Mouse (Mus musculus) liver, adult 2 months (tissue): ENCODE data around the gene Rnf183. TPM values are rescaled to one million over a fixed set of nuclear protein-coding genes. Genes with fewer than 3 reads are reported as not detected.
A peak's percentile ranks its signal among the peaks of the same experiment; 100 is the strongest.

Experiments used
- DNase-seq: peaks from one replicate; pipeline ENCODE4 v3.0.0-alpha.2; 2011; ENCODE audit warnings: low read depth, low spot score; ENCODE audit errors: extremely low read depth
- H3K27ac ChIP-seq: fragments of 200-500 bp; replicated peaks from 2 replicates; pipeline ENCODE4 v1.5.1; 2012; ENCODE audit warnings: low read depth, mild to moderate bottlenecking, control low read depth, inconsistent platforms, low read length; ENCODE audit not compliant: insufficient read depth
- H3K27me3 ChIP-seq: fragments of 200-500 bp; 2 replicates; pipeline ENCODE4 v1.6.1; 2012; ENCODE audit warnings: mild to moderate bottlenecking, moderate library complexity, low read length, inconsistent platforms; ENCODE audit not compliant: control insufficient read depth, insufficient read depth
- H3K36me3 ChIP-seq: fragments of 200-500 bp; 2 replicates; pipeline ENCODE4 v1.6.1; 2012; ENCODE audit warnings: low read length, inconsistent platforms; ENCODE audit not compliant: control insufficient read depth, insufficient read depth
- H3K4me1 ChIP-seq: fragments of 200-500 bp; 2 replicates; pipeline ENCODE4 v1.6.1; 2011; ENCODE audit warnings: low read length; ENCODE audit not compliant: control insufficient read depth, insufficient read depth
- H3K4me3 ChIP-seq: fragments of 200-500 bp; 2 replicates; pipeline ENCODE4 v1.5.1; 2011; ENCODE audit warnings: low read depth, mild to moderate bottlenecking, control low read depth, low read length, moderate library complexity; ENCODE audit not compliant: insufficient read depth
- H3K79me2 ChIP-seq: fragments of 200-500 bp; 2 replicates; pipeline ENCODE4 v1.6.1; 2012; ENCODE audit warnings: inconsistent platforms, mild to moderate bottlenecking, low read length, moderate library complexity; ENCODE audit not compliant: control insufficient read depth, insufficient read depth
- H3K9ac ChIP-seq: fragments of 200-500 bp; 2 replicates; pipeline ENCODE4 v1.6.1; 2012; ENCODE audit warnings: low read depth, mild to moderate bottlenecking, control low read depth, inconsistent platforms, low read length
- CTCF ChIP-seq: fragments of 200-500 bp; IDR thresholded peaks from 2 replicates; pipeline ENCODE4 v1.5.1; 2011; ENCODE audit warnings: low read depth, low read length, control low read depth
- POLR2A ChIP-seq: fragments of 200-500 bp; IDR thresholded peaks from 2 replicates; pipeline ENCODE4 v1.6.1; 2011; ENCODE audit warnings: low read length, control low read depth; ENCODE audit not compliant: insufficient read depth; ENCODE audit errors: extremely low read depth
- whole genome bisulfite sequencing: fragments of 180-500 bp; shearing (Covaris S2); methylation state at CpG from one replicate; pipeline ENCODE4 v1.1.7; 2018; 5-methylcytosine and 5-hydroxymethylcytosine counted together
- polyA plus RNA-seq: library from polyadenylated mRNA; depleted of rRNA; stranded (reverse); fragments of >200 nt; gene quantifications from 2 replicates; pipeline ENCODE4 v1.2.3, GENCODE M21; 2012
- total RNA-seq: library from RNA; depleted of rRNA; stranded (reverse); fragments of >200 nt; gene quantifications from 2 replicates; pipeline ENCODE4 v1.2.3, GENCODE M21; 2014

Rnf183 gene
- total and polyA plus RNA-seq, 2 experiments = not detected

DNA sequence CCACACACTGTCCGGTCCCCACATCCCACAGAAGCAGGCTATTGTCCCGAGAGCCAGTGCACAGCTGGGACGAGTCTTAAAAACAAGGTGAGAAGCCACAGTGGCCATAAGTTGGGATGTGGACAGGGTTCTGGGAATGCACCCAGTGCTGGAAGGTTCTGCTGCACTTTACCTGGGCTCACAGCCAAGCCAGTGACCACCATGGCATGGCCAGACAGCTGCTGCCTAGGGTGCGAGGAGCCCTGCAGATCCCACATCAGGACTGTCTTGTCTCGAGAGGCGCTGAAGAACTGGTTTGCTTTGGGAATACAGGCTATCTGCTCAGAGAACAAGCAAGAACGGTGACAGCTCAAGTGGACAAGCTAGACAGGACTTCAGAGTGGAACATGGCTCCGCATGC is 25.3 kb upstream of the Rnf183 start:
- H3K36me3 ChIP-seq = no peaks in the 10 kb centered on the region
- H3K27me3 ChIP-seq = no peaks in the 10 kb centered on the region
- H3K4me3 ChIP-seq = no peak overlapping the region
- no peak overlapping the region for H3K9ac ChIP-seq
- 94% methylated on average over 8 of the region's 8 CpGs for WGBS
- no peaks in the 10 kb centered on the region for H3K79me2 ChIP-seq
- TF ChIP-seq CTCF (no peak), POLR2A (no peak)
- no peak overlapping the region for H3K27ac ChIP-seq
- H3K4me1 ChIP-seq = no peaks in the 10 kb centered on the region
- DNase-seq = no peak

DNA sequence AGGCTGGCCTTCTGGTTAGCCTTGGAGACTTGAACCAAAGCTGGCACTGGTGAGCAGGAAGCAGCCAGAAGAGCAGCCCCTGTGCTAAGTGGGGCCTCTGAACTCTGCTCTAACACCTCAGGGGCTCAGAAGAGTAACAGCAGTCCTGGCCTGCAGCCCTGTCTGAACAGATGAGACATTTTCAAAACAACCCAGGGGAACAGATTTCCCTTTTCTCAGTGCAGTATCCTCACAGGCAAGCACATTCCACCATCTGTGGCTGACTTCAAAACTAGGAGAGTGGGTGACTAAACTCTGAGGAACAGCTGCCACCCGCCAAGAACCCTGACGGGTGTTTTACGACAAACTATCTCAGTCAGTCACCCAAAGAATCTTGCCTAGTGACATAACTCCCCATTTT is 24.0 kb upstream of the Rnf183 start:
- WGBS = 95% methylated on average over 3 of the region's 3 CpGs
- TF ChIP-seq POLR2A (no peak), CTCF (no peak)
- DNase-seq = no peak

DNA sequence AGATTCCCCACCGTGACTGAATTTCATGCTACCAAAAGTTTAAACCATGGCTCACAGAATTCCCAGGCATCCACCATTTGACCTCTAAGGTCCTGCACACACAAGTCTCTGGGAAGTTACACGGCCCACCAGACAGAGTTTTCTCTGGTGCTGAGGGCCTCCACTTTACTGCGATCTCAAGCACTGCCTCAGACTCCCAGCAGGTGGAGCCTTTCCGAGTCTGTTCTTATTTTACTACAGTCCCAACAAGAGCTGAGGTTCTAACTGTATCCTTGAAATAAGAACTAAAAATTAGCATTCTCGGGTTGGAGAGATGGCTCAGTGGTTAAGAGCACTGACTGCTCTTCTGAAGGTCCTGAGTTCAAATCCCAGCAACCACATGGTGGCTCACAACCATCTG is 19.9 kb upstream of the Rnf183 start:
- H3K9ac ChIP-seq = no peak overlapping the region
- H3K36me3 ChIP-seq = no peaks in the 10 kb centered on the region
- TF ChIP-seq CTCF (peak; percentile 67), POLR2A (no peak)
- H3K4me3 ChIP-seq = no peak overlapping the region
- WGBS = 49% methylated on average over 5 of the region's 5 CpGs
- H3K27ac ChIP-seq = no peak overlapping the region
- no peaks in the 10 kb centered on the region for H3K4me1 ChIP-seq
- DNase-seq = peak; percentile 40
- H3K27me3 ChIP-seq = no peaks in the 10 kb centered on the region
- H3K79me2 ChIP-seq = no peaks in the 10 kb centered on the region

More for the DNA sequence above, 24.0 kb upstream of the Rnf183 start:
- Histone ChIP-seq H3K27me3 (no peaks in the 10 kb centered on the region), H3K36me3 (no peaks in the 10 kb centered on the region), H3K9ac (no peak overlapping the region), H3K79me2 (no peaks in the 10 kb centered on the region), H3K27ac (no peak overlapping the region), H3K4me1 (no peaks in the 10 kb centered on the region), H3K4me3 (no peak overlapping the region)

DNA sequence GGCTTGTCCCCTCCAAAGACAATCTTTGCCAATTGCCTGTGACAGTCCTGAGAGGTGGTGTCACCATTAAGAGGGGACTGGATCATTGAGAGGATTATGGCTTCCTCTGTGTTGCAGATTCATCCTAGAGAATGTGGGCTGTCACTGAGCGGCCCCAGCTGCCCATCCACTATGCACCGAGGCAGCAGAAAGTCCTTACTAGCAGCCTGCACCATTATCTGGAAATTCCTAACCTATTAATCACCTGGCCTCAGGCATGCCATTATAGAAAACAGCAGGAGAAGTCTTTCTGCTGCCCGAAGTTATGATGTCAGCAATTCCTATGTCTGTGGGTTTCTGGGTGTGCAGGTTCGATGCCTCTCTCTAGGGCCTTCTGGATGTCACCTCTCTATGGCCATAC is 5.9 kb upstream of the Rnf183 start:
- no peaks in the 10 kb centered on the region for H3K36me3 ChIP-seq
- no peak overlapping the region for H3K9ac ChIP-seq
- DNase-seq = no peak
- WGBS = 85% methylated on average over 4 of the region's 4 CpGs
- H3K4me3 ChIP-seq = no peak overlapping the region
- H3K27me3 ChIP-seq = no peaks in the 10 kb centered on the region
- no peak overlapping the region; the same call in 1 of the 2 replicates for H3K27ac ChIP-seq
- no peak for TF ChIP-seq CTCF
- no peak for TF ChIP-seq POLR2A
- no peaks in the 10 kb centered on the region for H3K79me2 ChIP-seq
- peaks cover 5% of the 10 kb centered on the region for H3K4me1 ChIP-seq

DNA sequence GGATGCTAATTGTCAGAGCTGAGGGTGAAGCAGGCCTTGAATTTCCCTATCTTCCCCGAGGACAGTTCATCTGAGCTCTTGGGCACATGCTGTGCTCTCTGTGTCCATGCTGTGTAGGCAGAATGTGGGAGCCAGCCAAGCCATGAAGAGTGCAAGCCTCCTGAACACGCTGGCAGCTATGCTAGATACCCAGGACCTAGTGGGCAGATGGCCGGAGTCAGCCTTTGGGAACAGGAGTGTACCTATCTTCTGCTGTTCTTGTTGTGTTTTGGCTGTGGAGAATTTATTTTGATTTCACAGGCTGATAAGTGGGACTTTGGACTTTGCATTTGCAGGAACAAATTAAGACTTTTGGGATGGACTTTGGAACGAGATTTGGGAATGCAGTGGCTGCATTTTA is 5.5 kb upstream of the Rnf183 start:
- Histone ChIP-seq H3K36me3 (no peaks in the 10 kb centered on the region), H3K4me3 (no peak overlapping the region), H3K79me2 (no peaks in the 10 kb centered on the region), H3K4me1 (peaks cover 5% of the 10 kb centered on the region), H3K27me3 (no peaks in the 10 kb centered on the region), H3K9ac (no peak overlapping the region), H3K27ac (no peak overlapping the region)
- no peak for TF ChIP-seq POLR2A
- TF ChIP-seq CTCF = no peak
- WGBS = 15% methylated on average over 4 of the region's 4 CpGs
- peak; percentile 89 for DNase-seq

DNA sequence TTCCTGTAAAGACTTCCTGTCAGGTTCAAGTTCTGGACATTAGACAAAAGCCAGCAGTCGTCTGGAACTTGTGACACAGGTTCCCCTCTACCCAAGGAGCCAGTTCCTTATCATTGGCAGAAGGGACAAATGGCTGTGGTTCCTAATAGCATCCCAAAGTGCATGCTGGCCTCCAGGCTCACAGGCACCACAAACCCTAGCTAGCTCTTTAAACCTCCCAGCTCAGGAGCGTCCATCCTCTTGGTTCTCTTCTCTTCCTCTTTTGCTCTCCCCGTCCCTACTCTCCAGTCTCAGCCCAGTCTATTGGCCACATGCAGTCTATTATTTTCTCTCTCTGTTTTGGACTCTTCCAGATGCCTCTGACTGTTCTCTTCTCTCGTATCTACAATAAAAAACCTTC is 4.7 kb upstream of the Rnf183 start:
- TF ChIP-seq POLR2A = no peak
- no peak for TF ChIP-seq CTCF
- Histone ChIP-seq H3K9ac (no peak overlapping the region), H3K4me1 (peaks cover 5% of the 10 kb centered on the region), H3K36me3 (no peaks in the 10 kb centered on the region), H3K27me3 (no peaks in the 10 kb centered on the region), H3K27ac (no peak overlapping the region), H3K4me3 (no peak overlapping the region), H3K79me2 (no peaks in the 10 kb centered on the region)
- whole genome bisulfite sequencing = 81% methylated on average over 4 of the region's 4 CpGs
- DNase-seq = no peak
